Mouse (Mus musculus) hindbrain, embryonic 14.5 days (tissue): ENCODE data around the gene Tomm40l. TPM values are rescaled to one million over a fixed set of nuclear protein-coding genes. Genes with fewer than 3 reads are reported as not detected.
"Not testable (repeated sequence)": the region's sequence is repeated elsewhere in the genome, so short reads cannot be mapped to it uniquely, and the experiment has no call there.

Experiments used
- ATAC-seq: fragments of 200-750 bp; cut with Nextera tagmentation; 2 replicates; pipeline ENCODE4 v1.8.0; 2017; ENCODE audit warnings: moderate number of reproducible peaks, mild to moderate bottlenecking, moderate TSS enrichment, moderate library complexity; ENCODE audit not compliant: low FRiP score
- DNase-seq: peaks from one replicate; pipeline ENCODE4 v3.0.0-alpha.2; 2015; ENCODE audit warnings: low spot score
- H3K27ac ChIP-seq: fragments of 300-500 bp; sonication (generic); 2 replicates; pipeline ENCODE4 v1.5.1; 2014; ENCODE audit warnings: mild to moderate bottlenecking, moderate library complexity
- H3K27me3 ChIP-seq: fragments of 300-500 bp; sonication (generic); 2 replicates; pipeline ENCODE4 v1.6.1; 2014; ENCODE audit warnings: mild to moderate bottlenecking, low read length, mixed read lengths; ENCODE audit not compliant: control insufficient read depth, insufficient read depth
- H3K36me3 ChIP-seq: fragments of 300-500 bp; sonication (generic); replicated peaks from 2 replicates; pipeline ENCODE4 v1.6.1; 2014; ENCODE audit not compliant: control insufficient read depth, insufficient read depth
- H3K4me1 ChIP-seq: fragments of 300-500 bp; sonication (generic); replicated peaks from 2 replicates; pipeline ENCODE4 v1.6.1; 2014; ENCODE audit warnings: antibody characterized with exemption, low read length, mixed read lengths; ENCODE audit not compliant: control insufficient read depth, insufficient read depth
- H3K4me2 ChIP-seq: fragments of 300-500 bp; sonication (generic); replicated peaks from 2 replicates; pipeline ENCODE4 v1.6.1; 2014; ENCODE audit warnings: mild to moderate bottlenecking, moderate library complexity
- H3K4me3 ChIP-seq: fragments of 300-500 bp; sonication (generic); replicated peaks from 2 replicates; pipeline ENCODE4 v1.5.1; 2014; ENCODE audit warnings: mild to moderate bottlenecking, low read length
- H3K9ac ChIP-seq: fragments of 300-500 bp; sonication (generic); 2 replicates; pipeline ENCODE4 v1.6.1; 2014
- H3K9me3 ChIP-seq: fragments of 300-500 bp; sonication (generic); 2 replicates; pipeline ENCODE4 v1.6.1; 2016; ENCODE audit warnings: low read length; ENCODE audit not compliant: control insufficient read depth
- WGBS: fragments of 180-500 bp; shearing (Covaris S2); extraction: QIAGEN DNeasy Blood & Tissue Kit; methylation state at CpG from one replicate; pipeline ENCODE4 v1.1.7; 2014; 5-methylcytosine and 5-hydroxymethylcytosine counted together
- polyA plus RNA-seq: library from polyadenylated mRNA; unstranded; fragments of >200 nt; fragmentation: Nextera tagmentation; extraction: Ambion mirVana; gene quantifications from 2 replicates; pipeline ENCODE4 v1.2.1, GENCODE M21; 2014

Tomm40l gene
- polyA plus RNA-seq, 1 experiment from 2014 or later = 41.2 TPM

GRCm38 (mm10) chr1:171241952-171242351 is 19.6 kb upstream of the Tomm40l start:
- not testable (repeated sequence) for H3K27ac ChIP-seq, H3K9me3 ChIP-seq, H3K4me3 ChIP-seq, H3K9ac ChIP-seq, H3K4me2 ChIP-seq, DNase-seq, H3K4me1 ChIP-seq, ATAC-seq, H3K27me3 ChIP-seq
- 85% methylated on average over 12 of the region's 12 CpGs for WGBS
- peaks cover 84% of the 10 kb centered on the region for H3K36me3 ChIP-seq

- Histone ChIP-seq H3K9ac (no peak overlapping the region), H3K27me3 (no peaks in the 10 kb centered on the region), H3K4me3 (no peak overlapping the region), H3K4me1 (peaks cover 4% of the 10 kb centered on the region), H3K27ac (no peak overlapping the region), H3K36me3 (peaks cover 95% of the 10 kb centered on the region), H3K9me3 (no peaks in the 10 kb centered on the region), H3K4me2 (no peak overlapping the region)
- 94% methylated on average over 10 of the region's 10 CpGs for WGBS
- ATAC-seq (no peak), DNase-seq (no peak)
Observed at GRCm38 (mm10) chr1:171240911-171241310, 18.6 kb upstream of the Tomm40l start.

DNA sequence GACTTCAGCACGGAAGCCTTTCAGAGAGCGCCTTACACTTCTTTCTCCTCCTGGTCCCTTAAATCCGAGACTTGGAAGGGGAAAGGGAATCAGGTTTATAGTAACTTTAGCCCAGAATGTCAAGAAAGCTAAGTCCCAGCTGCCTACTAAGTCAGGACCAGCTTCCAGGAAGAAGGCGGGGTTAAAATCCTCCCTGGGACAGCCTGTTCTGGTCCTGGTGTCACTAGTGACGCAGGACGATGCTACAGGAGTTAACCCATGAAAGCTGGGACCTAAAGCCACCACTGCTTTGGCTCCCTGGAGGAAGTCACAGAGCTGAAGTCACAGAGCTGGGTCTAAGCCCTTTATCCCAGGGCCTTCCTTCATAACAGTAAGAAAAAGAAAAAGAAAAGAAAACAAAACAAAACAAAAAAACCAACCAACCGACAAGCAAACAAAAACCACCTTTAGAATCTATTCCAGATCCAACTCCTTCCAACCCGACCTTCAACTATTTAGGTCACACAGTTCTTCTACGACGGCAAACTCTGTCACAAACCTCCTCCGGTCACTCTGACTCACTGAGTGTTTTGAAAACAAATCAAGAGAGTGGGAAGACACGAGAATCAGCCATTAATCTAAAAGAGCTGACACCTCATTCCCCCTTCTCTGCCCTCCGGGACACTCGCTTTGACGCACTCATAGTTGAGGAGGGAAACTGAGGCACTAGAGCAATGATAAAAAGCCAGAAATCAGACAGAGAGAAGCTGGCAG is 17.9 kb upstream of the Tomm40l start:
- Histone ChIP-seq H3K27me3 (no peaks in the 10 kb centered on the region), H3K27ac (no peak overlapping the region), H3K4me2 (no peak overlapping the region), H3K9me3 (no peaks in the 10 kb centered on the region), H3K36me3 (peaks cover 96% of the 10 kb centered on the region), H3K9ac (no peak overlapping the region), H3K4me3 (no peak overlapping the region), H3K4me1 (no peaks in the 10 kb centered on the region)
- no peak for ATAC-seq
- WGBS = 81% methylated on average over 15 of the region's 15 CpGs
- DNase-seq = no peak

- Histone ChIP-seq H3K4me3 (no peak overlapping the region), H3K4me1 (no peaks in the 10 kb centered on the region), H3K36me3 (peaks cover 99% of the 10 kb centered on the region), H3K4me2 (no peak overlapping the region), H3K9me3 (no peaks in the 10 kb centered on the region), H3K27ac (no peak overlapping the region), H3K9ac (no peak overlapping the region), H3K27me3 (no peaks in the 10 kb centered on the region)
- ATAC-seq (no peak), DNase-seq (peak; percentile 55)
- 70% methylated on average over 14 of the region's 14 CpGs for WGBS
Observed at GRCm38 (mm10) chr1:171238463-171238862, 16.1 kb upstream of the Tomm40l start.

DNA sequence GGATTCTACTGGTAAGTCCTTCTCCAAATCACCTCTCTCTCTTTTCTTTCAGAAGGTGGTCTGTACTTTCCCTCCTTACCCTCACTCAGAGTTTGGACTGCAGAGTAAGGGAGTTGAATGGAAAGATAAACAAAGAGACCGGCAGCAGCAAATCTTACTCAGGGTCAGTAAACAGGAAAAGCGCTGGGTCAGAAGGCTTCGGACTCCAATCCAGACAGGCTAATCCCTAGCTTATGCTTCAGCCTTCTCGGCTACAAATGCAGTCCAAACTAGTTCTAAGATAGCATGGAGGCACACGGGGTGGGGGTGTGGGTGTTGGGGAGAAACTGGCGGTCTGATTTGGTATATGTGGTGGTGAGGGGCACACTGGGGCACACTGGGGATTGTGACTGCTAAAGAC is 15.1 kb upstream of the Tomm40l start:
- no peaks in the 10 kb centered on the region for H3K4me1 ChIP-seq
- H3K4me3 ChIP-seq = no peak overlapping the region
- no peak overlapping the region for H3K9ac ChIP-seq
- H3K27ac ChIP-seq = no peak overlapping the region
- no peak for DNase-seq
- ATAC-seq = no peak
- no peaks in the 10 kb centered on the region for H3K9me3 ChIP-seq
- no peak overlapping the region for H3K4me2 ChIP-seq
- no peaks in the 10 kb centered on the region for H3K27me3 ChIP-seq
- 83% methylated on average over 6 of the region's 6 CpGs for WGBS
- H3K36me3 ChIP-seq = peaks cover 89% of the 10 kb centered on the region

DNA sequence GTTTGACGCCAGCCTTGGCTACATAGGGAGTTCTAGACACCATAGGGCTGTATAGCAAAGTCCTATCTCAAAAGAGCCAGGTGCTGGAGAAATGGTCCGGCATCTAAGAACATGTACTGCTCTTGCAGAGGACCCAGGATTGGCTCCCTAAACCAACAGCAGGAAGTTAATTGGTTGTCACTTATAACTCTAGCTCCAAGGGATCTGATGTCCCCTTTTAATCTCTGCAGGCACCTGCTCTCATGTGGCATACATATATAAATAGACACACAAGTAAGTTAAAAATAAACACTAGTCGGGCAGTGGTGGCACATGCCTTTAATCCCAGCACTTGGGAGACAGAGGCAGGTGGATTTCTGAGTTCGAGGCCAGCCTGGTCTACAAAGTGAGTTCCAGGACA is 13.5 kb upstream of the Tomm40l start:
- 91% methylated on average over 3 of the region's 4 CpGs for WGBS
- DNase-seq (no peak), ATAC-seq (no peak)
- H3K27ac ChIP-seq = no peak overlapping the region
- no peaks in the 10 kb centered on the region for H3K9me3 ChIP-seq
- H3K4me2 ChIP-seq = no peak overlapping the region
- H3K9ac ChIP-seq = no peak overlapping the region
- no peak overlapping the region for H3K4me3 ChIP-seq
- no peaks in the 10 kb centered on the region for H3K4me1 ChIP-seq
- no peaks in the 10 kb centered on the region for H3K27me3 ChIP-seq
- H3K36me3 ChIP-seq = peaks cover 73% of the 10 kb centered on the region

GRCm38 (mm10) chr1:171234538-171234937 is 12.2 kb upstream of the Tomm40l start:
- no peaks in the 10 kb centered on the region for H3K27me3 ChIP-seq
- no peak overlapping the region for H3K4me2 ChIP-seq
- DNase-seq (no peak), ATAC-seq (no peak)
- no peak overlapping the region for H3K27ac ChIP-seq
- no peaks in the 10 kb centered on the region for H3K9me3 ChIP-seq
- H3K4me1 ChIP-seq = no peaks in the 10 kb centered on the region
- no peak overlapping the region for H3K4me3 ChIP-seq
- no peak overlapping the region for H3K9ac ChIP-seq
- peaks cover 60% of the 10 kb centered on the region for H3K36me3 ChIP-seq
- 93% methylated on average over 4 of the region's 4 CpGs for WGBS

DNA sequence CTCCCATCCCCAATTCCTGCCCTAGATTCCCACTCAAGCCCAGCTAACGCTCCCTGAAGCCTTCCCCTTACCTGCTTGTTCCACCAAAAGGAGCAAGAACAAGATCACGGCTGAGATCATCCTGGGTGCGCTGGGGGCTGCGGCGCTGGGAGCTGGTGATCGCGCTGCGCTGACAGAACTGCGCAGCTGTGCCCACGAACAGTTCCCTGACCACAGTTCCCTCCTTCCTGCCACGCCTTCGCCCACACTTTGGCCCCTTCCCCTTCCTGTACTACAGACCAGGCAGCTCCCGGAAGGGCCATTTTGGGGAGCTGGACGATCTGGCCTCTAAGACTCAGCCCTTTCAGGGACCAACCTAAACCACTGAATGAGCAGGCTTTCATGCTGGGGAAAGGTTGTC is 11.8 kb upstream of the Tomm40l start, which contains the start of gene Fcer1g:
Gene Fcer1g, minus strand, starts transcription at position 240 of the 400 bp plus-strand sequence.
- Histone ChIP-seq H3K27me3 (no peaks in the 10 kb centered on the region), H3K4me3 (no peak within 1 kb of the TSS), H3K27ac (no peak within 1 kb of the TSS), H3K4me2 (no peak within 1 kb of the TSS), H3K9ac (no peak within 1 kb of the TSS), H3K4me1 (no peaks in the 10 kb centered on the region), H3K36me3 (peaks cover 56% of the 10 kb centered on the region), H3K9me3 (no peaks in the 10 kb centered on the region)
- no peak for DNase-seq
- 93% methylated on average over 14 of the region's 14 CpGs for WGBS
- no peak for ATAC-seq

GRCm38 (mm10) chr1:171232800-171233730 is 10.8 kb upstream of the Tomm40l start:
- Histone ChIP-seq H3K4me3 (no peak overlapping the region), H3K27me3 (no peaks in the 10 kb centered on the region), H3K4me2 (no peak overlapping the region), H3K9ac (no peak overlapping the region), H3K27ac (no peak overlapping the region), H3K9me3 (no peaks in the 10 kb centered on the region), H3K4me1 (no peaks in the 10 kb centered on the region), H3K36me3 (peaks cover 46% of the 10 kb centered on the region)
- ATAC-seq = no peak
- no peak for DNase-seq
- WGBS = 91% methylated on average over 12 of the region's 12 CpGs
